Mouse (Mus musculus): ENCODE data around the gene Pdia3.
"Not testable (repeated sequence)": the region's sequence is repeated elsewhere in the genome, so short reads cannot be mapped to it uniquely, and the experiment has no call there.

The Pdia3 gene

GRCm38 (mm10) chr2:121480916-121481315, 67.3 kb downstream of the Pdia3 start:
- not testable (repeated sequence) for DNase-seq

DNA sequence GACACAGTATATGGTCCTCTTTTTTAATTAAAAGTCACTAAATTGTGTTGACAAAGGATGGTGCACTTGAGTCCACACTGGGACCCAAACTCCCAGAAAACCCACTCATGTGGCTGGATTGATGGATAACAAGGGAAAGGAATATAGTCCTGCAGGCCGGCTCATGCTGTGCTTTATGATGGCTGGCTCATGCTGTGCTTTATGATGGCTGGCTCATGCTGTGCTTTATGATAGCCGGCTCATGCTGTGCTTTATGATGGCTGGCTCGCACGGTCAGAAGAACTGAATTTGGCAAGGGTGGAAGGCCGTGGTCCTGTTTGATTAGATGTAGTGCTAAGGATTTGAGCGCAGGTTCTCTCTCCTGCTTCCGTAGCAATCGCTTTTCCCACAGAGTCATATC, 70.0 kb downstream of the Pdia3 start:
- DNase-seq: no peak

DNA sequence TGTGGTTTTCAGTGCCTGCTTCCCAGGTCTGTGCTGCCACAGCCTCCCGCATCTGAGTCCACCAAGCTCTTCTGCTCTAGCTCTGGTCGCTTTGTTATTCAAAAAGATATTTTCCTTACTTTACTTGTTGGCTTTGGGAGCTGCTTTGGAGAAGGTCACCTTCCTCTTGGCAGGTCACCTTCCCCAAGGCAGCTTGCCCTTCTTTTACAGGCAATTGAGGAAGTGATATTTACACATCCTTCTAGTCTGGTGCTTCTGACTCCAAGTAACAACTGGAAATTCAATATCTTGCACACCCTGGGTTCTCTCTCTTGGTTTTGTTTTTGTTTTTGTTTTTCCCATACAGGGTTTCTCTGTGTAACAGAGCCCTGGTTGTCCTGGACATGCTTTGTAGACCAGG, 70.8 kb downstream of the Pdia3 start:
- DNase-seq: not testable (repeated sequence)
